Mouse (Mus musculus) intestine, embryonic 15.5 days (tissue): ENCODE data around the gene Iyd. TPM values are rescaled to one million over a fixed set of nuclear protein-coding genes. Genes with fewer than 3 reads are reported as not detected.
A peak's percentile ranks its signal among the peaks of the same experiment; 100 is the strongest.

ENCODE experiments used
- ATAC-seq: fragments of 200-750 bp; cut with Nextera tagmentation; 2 replicates; pipeline ENCODE4 v1.8.0; 2017; ENCODE audit warnings: moderate TSS enrichment, moderate library complexity
- H3K27ac ChIP-seq: fragments of 300-500 bp; sonication (generic); 2 replicates; pipeline ENCODE4 v1.5.1; 2015; ENCODE audit warnings: mild to moderate bottlenecking, inconsistent platforms
- H3K27me3 ChIP-seq: fragments of 300-500 bp; sonication (generic); replicated peaks from 2 replicates; pipeline ENCODE4 v1.6.1; 2015; ENCODE audit warnings: inconsistent platforms
- H3K36me3 ChIP-seq: fragments of 300-500 bp; sonication (generic); 2 replicates; pipeline ENCODE4 v1.6.1; 2015; ENCODE audit warnings: inconsistent platforms
- H3K4me1 ChIP-seq: fragments of 300-500 bp; sonication (generic); replicated peaks from 2 replicates; pipeline ENCODE4 v1.6.1; 2015; ENCODE audit warnings: inconsistent platforms
- H3K4me2 ChIP-seq: fragments of 300-500 bp; sonication (generic); replicated peaks from 2 replicates; pipeline ENCODE4 v1.6.1; 2015; ENCODE audit warnings: mild to moderate bottlenecking, inconsistent platforms
- H3K4me3 ChIP-seq: fragments of 300-500 bp; sonication (generic); replicated peaks from 2 replicates; pipeline ENCODE4 v1.5.1; 2015; ENCODE audit warnings: inconsistent platforms
- H3K9ac ChIP-seq: fragments of 300-500 bp; sonication (generic); 2 replicates; pipeline ENCODE4 v1.6.1; 2015; ENCODE audit warnings: inconsistent platforms
- H3K9me3 ChIP-seq: fragments of 300-500 bp; sonication (generic); 2 replicates; pipeline ENCODE4 v1.6.1; 2016; ENCODE audit warnings: inconsistent platforms
- WGBS: fragments of 180-500 bp; shearing (Covaris S2); methylation state at CpG from one replicate; pipeline ENCODE4 v1.1.7; 2015; 5-methylcytosine and 5-hydroxymethylcytosine counted together
- polyA plus RNA-seq: library from polyadenylated mRNA; unstranded; fragments of >200 nt; fragmentation: Nextera tagmentation; extraction: Ambion mirVana; gene quantifications from 2 replicates; pipeline ENCODE4 v1.2.1, GENCODE M21; 2015

The Iyd gene
- polyA plus RNA-seq, 1 experiment from 2014 or later = 4.4 TPM

- 85% methylated on average over 1 of the region's 1 CpGs for WGBS
- peak; percentile 66; the same call in 1 of the 2 replicates for ATAC-seq
- H3K9ac ChIP-seq = no peak overlapping the region
- no peaks in the 10 kb centered on the region for H3K36me3 ChIP-seq
- no peak overlapping the region for H3K4me3 ChIP-seq
- H3K27ac ChIP-seq = no peak overlapping the region
- no peak overlapping the region for H3K4me2 ChIP-seq
- no peaks in the 10 kb centered on the region for H3K9me3 ChIP-seq
- H3K27me3 ChIP-seq = no peaks in the 10 kb centered on the region
- H3K4me1 ChIP-seq = 0 out of 2 replicates have a peak, but pooled peaks cover 2% of the 10 kb centered on the region
Measured at GRCm38 (mm10) chr10:3514634-3515033, 25.4 kb upstream of the Iyd start.

- 68% methylated on average over 6 of the region's 6 CpGs for WGBS
Measured at GRCm38 (mm10) chr10:3516442-3516841, 23.6 kb upstream of the Iyd start.

GRCm38 (mm10) chr10:3523044-3523793, 16.8 kb upstream of the Iyd start:
- no peak for ATAC-seq
- no peak overlapping the region for H3K4me2 ChIP-seq
- H3K27me3 ChIP-seq = no peaks in the 10 kb centered on the region
- no peak overlapping the region for H3K27ac ChIP-seq
- 89% methylated on average over 6 of the region's 6 CpGs for WGBS
- H3K9me3 ChIP-seq = no peaks in the 10 kb centered on the region
- no peak overlapping the region for H3K9ac ChIP-seq
- no peaks in the 10 kb centered on the region for H3K4me1 ChIP-seq
- no peak overlapping the region for H3K4me3 ChIP-seq
- no peaks in the 10 kb centered on the region for H3K36me3 ChIP-seq

More at GRCm38 (mm10) chr10:3516442-3516841, 23.6 kb upstream of the Iyd start:
- Histone ChIP-seq H3K4me2 (no peak overlapping the region), H3K9ac (no peak overlapping the region), H3K36me3 (no peaks in the 10 kb centered on the region), H3K27ac (no peak overlapping the region), H3K4me3 (no peak overlapping the region), H3K4me1 (no peaks in the 10 kb centered on the region), H3K27me3 (no peaks in the 10 kb centered on the region), H3K9me3 (no peaks in the 10 kb centered on the region)
- ATAC-seq = no peak

GRCm38 (mm10) chr10:3524513-3524912, 15.5 kb upstream of the Iyd start:
- ATAC-seq = no peak
- H3K4me3 ChIP-seq = no peak overlapping the region
- no peak overlapping the region for H3K4me2 ChIP-seq
- H3K36me3 ChIP-seq = no peaks in the 10 kb centered on the region
- H3K27me3 ChIP-seq = no peaks in the 10 kb centered on the region
- no peaks in the 10 kb centered on the region for H3K9me3 ChIP-seq
- WGBS = 67% methylated on average over 3 of the region's 3 CpGs
- H3K4me1 ChIP-seq = no peaks in the 10 kb centered on the region
- no peak overlapping the region for H3K9ac ChIP-seq
- no peak overlapping the region for H3K27ac ChIP-seq

GRCm38 (mm10) chr10:3525420-3526019, 14.5 kb upstream of the Iyd start:
- no peaks in the 10 kb centered on the region for H3K4me1 ChIP-seq
- no peaks in the 10 kb centered on the region for H3K27me3 ChIP-seq
- H3K36me3 ChIP-seq = no peaks in the 10 kb centered on the region
- H3K9ac ChIP-seq = no peak overlapping the region
- H3K27ac ChIP-seq = no peak overlapping the region
- no peak overlapping the region for H3K4me2 ChIP-seq
- no peak for ATAC-seq
- WGBS = 26% methylated on average over 2 of the region's 2 CpGs
- no peaks in the 10 kb centered on the region for H3K9me3 ChIP-seq
- H3K4me3 ChIP-seq = no peak overlapping the region

- Histone ChIP-seq H3K9me3 (no peaks in the 10 kb centered on the region), H3K9ac (no peak overlapping the region), H3K27me3 (no peaks in the 10 kb centered on the region), H3K36me3 (no peaks in the 10 kb centered on the region), H3K27ac (no peak overlapping the region), H3K4me1 (no peaks in the 10 kb centered on the region), H3K4me3 (no peak overlapping the region), H3K4me2 (no peak overlapping the region)
- ATAC-seq = no peak
- 72% methylated on average over 4 of the region's 4 CpGs for WGBS
Measured at GRCm38 (mm10) chr10:3529807-3530206, 10.2 kb upstream of the Iyd start.

GRCm38 (mm10) chr10:3530661-3531060, 9.4 kb upstream of the Iyd start:
- WGBS = 76% methylated on average over 4 of the region's 4 CpGs
- Histone ChIP-seq H3K9ac (no peak overlapping the region), H3K27ac (no peak overlapping the region), H3K9me3 (no peaks in the 10 kb centered on the region), H3K27me3 (no peaks in the 10 kb centered on the region), H3K4me1 (no peaks in the 10 kb centered on the region), H3K36me3 (no peaks in the 10 kb centered on the region), H3K4me2 (no peak overlapping the region), H3K4me3 (no peak overlapping the region)
- ATAC-seq = no peak

- H3K9me3 ChIP-seq = no peaks in the 10 kb centered on the region
- no peaks in the 10 kb centered on the region for H3K27me3 ChIP-seq
- H3K27ac ChIP-seq = no peak overlapping the region
- no peaks in the 10 kb centered on the region for H3K36me3 ChIP-seq
- H3K4me3 ChIP-seq = no peak overlapping the region
- no peak overlapping the region for H3K9ac ChIP-seq
- peak; percentile 43; the same call in 1 of the 2 replicates for ATAC-seq
- 2% methylated on average over 4 of the region's 4 CpGs for WGBS
- H3K4me1 ChIP-seq = no peaks in the 10 kb centered on the region
- H3K4me2 ChIP-seq = no peak overlapping the region
Measured at GRCm38 (mm10) chr10:3531375-3531774, 8.7 kb upstream of the Iyd start.

- ATAC-seq = no peak
- H3K4me2 ChIP-seq = 0 out of 2 replicates have a peak overlapping the region, but pooled peaks have one; percentile 6
- H3K36me3 ChIP-seq = no peaks in the 10 kb centered on the region
- no peaks in the 10 kb centered on the region for H3K27me3 ChIP-seq
- WGBS = 3% methylated on average over 7 of the region's 7 CpGs
- H3K9ac ChIP-seq = no peak overlapping the region
- H3K27ac ChIP-seq = no peak overlapping the region
- no peaks in the 10 kb centered on the region for H3K4me1 ChIP-seq
- H3K9me3 ChIP-seq = no peaks in the 10 kb centered on the region
- H3K4me3 ChIP-seq = no peak overlapping the region
Measured at GRCm38 (mm10) chr10:3534445-3534844, 5.6 kb upstream of the Iyd start.

GRCm38 (mm10) chr10:3536361-3536760, 3.7 kb upstream of the Iyd start:
- no peaks in the 10 kb centered on the region for H3K4me1 ChIP-seq
- H3K9me3 ChIP-seq = no peaks in the 10 kb centered on the region
- no peak for ATAC-seq
- no peak overlapping the region for H3K9ac ChIP-seq
- no peak overlapping the region for H3K4me3 ChIP-seq
- no peak overlapping the region for H3K4me2 ChIP-seq
- 87% methylated on average over 1 of the region's 1 CpGs for WGBS
- no peaks in the 10 kb centered on the region for H3K27me3 ChIP-seq
- no peaks in the 10 kb centered on the region for H3K36me3 ChIP-seq
- no peak overlapping the region for H3K27ac ChIP-seq

GRCm38 (mm10) chr10:3549384-3549783, 9.3 kb downstream of the Iyd start:
- Histone ChIP-seq H3K9ac (no peak overlapping the region), H3K9me3 (no peaks in the 10 kb centered on the region), H3K4me3 (no peak overlapping the region), H3K4me1 (no peaks in the 10 kb centered on the region), H3K36me3 (no peaks in the 10 kb centered on the region), H3K4me2 (no peak overlapping the region), H3K27me3 (no peaks in the 10 kb centered on the region), H3K27ac (no peak overlapping the region)
- WGBS = 49% methylated on average over 2 of the region's 2 CpGs
- no peak for ATAC-seq

- no peaks in the 10 kb centered on the region for H3K4me1 ChIP-seq
- H3K4me2 ChIP-seq = no peak overlapping the region
- no peak overlapping the region for H3K27ac ChIP-seq
- 0 out of 2 replicates have a peak, but pooled peaks cover 2% of the 10 kb centered on the region for H3K9me3 ChIP-seq
- no peaks in the 10 kb centered on the region for H3K36me3 ChIP-seq
- H3K4me3 ChIP-seq = no peak overlapping the region
- H3K9ac ChIP-seq = no peak overlapping the region
- H3K27me3 ChIP-seq = no peaks in the 10 kb centered on the region
- ATAC-seq = no peak
- WGBS = 59% methylated on average over 5 of the region's 5 CpGs
Measured at GRCm38 (mm10) chr10:3555128-3555527, 15.1 kb downstream of the Iyd start.

GRCm38 (mm10) chr10:3556538-3556937, 16.5 kb downstream of the Iyd start:
- H3K4me2 ChIP-seq = no peak overlapping the region
- 74% methylated on average over 3 of the region's 3 CpGs for WGBS
- no peak for ATAC-seq

More at GRCm38 (mm10) chr10:3556538-3556937, 16.5 kb downstream of the Iyd start:
- Histone ChIP-seq H3K9me3 (0 out of 2 replicates have a peak, but pooled peaks cover 2% of the 10 kb centered on the region), H3K4me3 (no peak overlapping the region), H3K27me3 (no peaks in the 10 kb centered on the region), H3K4me1 (no peaks in the 10 kb centered on the region), H3K27ac (no peak overlapping the region), H3K9ac (no peak overlapping the region), H3K36me3 (no peaks in the 10 kb centered on the region)
